Mouse (Mus musculus): Measurements from ENCODE around the gene Txnip. TPM values are rescaled to one million over a fixed set of nuclear protein-coding genes. Genes with fewer than 3 reads are reported as not detected.

The Txnip gene
- total RNA-seq, 1 experiment, result 128 TPM

- in situ Hi-C loops (cut with MboI; ENCODE audit: low sequenced_read_pairs in 2 of 2, unreplicated experiment in 2 of 2), result no loop called here
- Histone ChIP-seq H3K9me3 (ENCODE audit: control insufficient read depth, insufficient read depth, low read depth, low read length) (no peaks in the 10 kb centered on the region), H3K9ac (ENCODE audit: insufficient read depth, low read depth, low read length, poor library complexity, severe bottlenecking) (no peak overlapping the region), H3K27ac (ENCODE audit: insufficient read depth, low read depth, low read length, poor library complexity, severe bottlenecking) (no peak overlapping the region), H3K36me3 (ENCODE audit: control insufficient read depth, insufficient read depth, low read length, poor library complexity, severe bottlenecking) (no peaks in the 10 kb centered on the region), H3K4me3 (ENCODE audit: insufficient read depth in 1 of 2, low read depth in 1 of 2, low read length in 2 of 2, poor library complexity in 1 of 2, severe bottlenecking in 1 of 2) (no peak overlapping the region), H3K4me1 (ENCODE audit: control insufficient read depth in 2 of 2, insufficient read depth in 2 of 2, low read length in 2 of 2, poor library complexity in 1 of 2) (0 out of 4 replicates have a peak, but pooled peaks cover 0 to 2% of the 10 kb centered on the region in 2 experiments)
- no peak for DNase-seq (ENCODE audit: low read depth, low spot score)
- TF ChIP-seq HCFC1 (IDR thresholded peaks at IDR 0.05; ENCODE audit: borderline replicate concordance, insufficient read depth, low read length) (no peak), CHD2 (IDR thresholded peaks at IDR 0.05; ENCODE audit: low read depth, low read length) (no peak), ZNF384 (IDR thresholded peaks at IDR 0.05; ENCODE audit: low read depth, low read length) (no peak), MAFK (IDR thresholded peaks at IDR 0.05; ENCODE audit: insufficient read depth, low read depth, low read length) (no peak), ZC3H11A (IDR thresholded peaks at IDR 0.05; ENCODE audit: borderline replicate concordance, low read depth, low read length) (no peak)
Observed at GRCm38 (mm10) chr3:96606618-96607017, 48.9 kb downstream of the Txnip start.

Other genes starting within 250 kb of the Txnip start
- not detected in 2 replicates for gene BC107364, start 105.7 kb upstream of the Txnip start, total RNA-seq (2012; rRNA removed)
- gene Hfe2, start 32.8 kb upstream of the Txnip start, total RNA-seq (2012; rRNA removed), result 1.0 and 1.2 TPM in 2 replicates
- 1.8 and 2.0 TPM in 2 replicates for gene Gm16253, start 19.0 kb downstream of the Txnip start, total RNA-seq (2012; rRNA removed)
- gene Polr3gl, start 36.2 kb downstream of the Txnip start, total RNA-seq (2012; rRNA removed), result 5.7 and 8.1 TPM in 2 replicates
- 0.67 and 1.1 TPM in 2 replicates for gene Ankrd34a, start 38.7 kb downstream of the Txnip start, total RNA-seq (2012; rRNA removed)
- gene Lix1l, start 43.2 kb downstream of the Txnip start, total RNA-seq (2012; rRNA removed), result 2.6 and 4.6 TPM in 2 replicates
- 115 and 140 TPM in 2 replicates for gene Rbm8a, start 72.0 kb downstream of the Txnip start, total RNA-seq (2012; rRNA removed)
- gene Pex11b, start 77.4 kb downstream of the Txnip start, total RNA-seq (2012; rRNA removed), result 15.6 and 23.6 TPM in 2 replicates
- 0.13 and 0.21 TPM in 2 replicates for gene Gm42957, start 77.5 kb downstream of the Txnip start, total RNA-seq (2012; rRNA removed)
- gene Itga10, start 87.6 kb downstream of the Txnip start, total RNA-seq (2012; rRNA removed), result 1.0 and 1.7 TPM in 2 replicates
- gene Ankrd35, start 112.2 kb downstream of the Txnip start, total RNA-seq (2012; rRNA removed), result 3.7 and 5.7 TPM in 2 replicates
- gene Pias3, start 138.4 kb downstream of the Txnip start, total RNA-seq (2012; rRNA removed), result 14.6 and 27.9 TPM in 2 replicates
- gene Nudt17, start 150.6 kb downstream of the Txnip start, total RNA-seq (2012; rRNA removed), result 7.4 and 13.5 TPM in 2 replicates
- gene Polr3c, start 169.7 kb downstream of the Txnip start, total RNA-seq (2012; rRNA removed), result 21.0 and 22.2 TPM in 2 replicates
- 16.9 and 22.1 TPM in 2 replicates for gene Rnf115, start 169.7 kb downstream of the Txnip start, total RNA-seq (2012; rRNA removed)

Data from ES-E14 (cell line).